Mouse (Mus musculus) neural tube, embryonic 13.5 days (tissue): ENCODE results near the gene Myo1h. TPM values are rescaled to one million over a fixed set of nuclear protein-coding genes. Genes with fewer than 3 reads are reported as not detected.

Experiments used
- ATAC-seq: fragments of 200-750 bp; cut with Nextera tagmentation; 2 replicates; pipeline ENCODE4 v1.8.0; 2017; ENCODE audit warnings: low read depth, mild to moderate bottlenecking, moderate TSS enrichment, moderate library complexity
- H3K27ac ChIP-seq: fragments of 300-500 bp; sonication (generic); replicated peaks from 2 replicates; pipeline ENCODE4 v1.5.1; 2015; ENCODE audit warnings: moderate library complexity, mild to moderate bottlenecking, inconsistent platforms
- H3K27me3 ChIP-seq: fragments of 300-500 bp; sonication (generic); 2 replicates; pipeline ENCODE4 v1.6.1; 2015; ENCODE audit warnings: mild to moderate bottlenecking, inconsistent platforms
- H3K36me3 ChIP-seq: fragments of 300-500 bp; sonication (generic); 2 replicates; pipeline ENCODE4 v1.6.1; 2015; ENCODE audit warnings: mild to moderate bottlenecking, inconsistent platforms
- H3K4me1 ChIP-seq: fragments of 300-500 bp; sonication (generic); replicated peaks from 2 replicates; pipeline ENCODE4 v1.6.1; 2015; ENCODE audit warnings: inconsistent platforms
- H3K4me2 ChIP-seq: fragments of 300-500 bp; sonication (generic); 2 replicates; pipeline ENCODE4 v1.6.1; 2015; ENCODE audit warnings: inconsistent platforms, mild to moderate bottlenecking, moderate library complexity
- H3K4me3 ChIP-seq: fragments of 300-500 bp; sonication (generic); 2 replicates; pipeline ENCODE4 v1.5.1; 2015; ENCODE audit warnings: mild to moderate bottlenecking, inconsistent platforms
- H3K9ac ChIP-seq: fragments of 300-500 bp; sonication (generic); 2 replicates; pipeline ENCODE4 v1.6.1; 2015; ENCODE audit warnings: moderate library complexity, mild to moderate bottlenecking, inconsistent platforms
- H3K9me3 ChIP-seq: fragments of 300-500 bp; sonication (generic); 2 replicates; pipeline ENCODE4 v1.6.1; 2016; ENCODE audit warnings: inconsistent platforms
- WGBS: fragments of 180-500 bp; shearing (Covaris S2); methylation state at CpG from one replicate; pipeline ENCODE4 v1.1.7; 2015; 5-methylcytosine and 5-hydroxymethylcytosine counted together
- polyA plus RNA-seq: library from polyadenylated mRNA; unstranded; fragments of >200 nt; fragmentation: Nextera tagmentation; extraction: Ambion mirVana; gene quantifications from 2 replicates; pipeline ENCODE4 v1.2.1, GENCODE M21; 2015

Myo1h gene
- polyA plus RNA-seq, 1 experiment from 2014 or later = 0.38 TPM

- Histone ChIP-seq H3K27ac (no peak overlapping the region), H3K4me3 (no peak overlapping the region), H3K4me2 (no peak overlapping the region), H3K9me3 (no peaks in the 10 kb centered on the region), H3K36me3 (peaks cover 100% of the 10 kb centered on the region), H3K4me1 (peaks cover 47% of the 10 kb centered on the region), H3K27me3 (no peaks in the 10 kb centered on the region), H3K9ac (no peak overlapping the region)
- no peak for ATAC-seq
- 86% methylated on average over 16 of the region's 16 CpGs for WGBS
Measured at GRCm38 (mm10) chr5:114368803-114369496, 80.0 kb downstream of the Myo1h start.

DNA sequence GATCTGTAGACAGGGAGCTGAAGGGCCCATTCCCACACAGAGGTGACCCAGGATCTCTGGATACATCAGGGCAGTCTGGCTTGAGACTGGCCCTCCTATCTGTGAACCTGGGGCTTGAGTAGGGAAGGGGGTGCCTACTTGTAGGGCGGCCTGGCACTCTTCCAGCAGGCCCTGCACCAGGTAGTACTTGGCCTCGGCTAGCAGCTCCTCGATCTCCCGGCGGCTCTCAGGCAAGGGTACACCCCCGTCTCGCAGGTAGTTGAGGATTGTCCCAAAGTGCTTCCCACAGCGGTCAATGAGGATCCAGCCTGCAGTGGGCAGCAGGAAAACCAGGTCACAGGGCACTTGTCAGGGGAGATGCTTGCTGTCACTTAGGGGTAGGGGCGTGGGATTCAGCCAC lies 81.0 kb downstream of the Myo1h start:
- Histone ChIP-seq H3K4me3 (no peak overlapping the region), H3K27ac (0 out of 2 replicates have a peak overlapping the region, but pooled peaks have one; percentile 20), H3K4me1 (peaks cover 56% of the 10 kb centered on the region), H3K36me3 (peaks cover 100% of the 10 kb centered on the region), H3K27me3 (no peaks in the 10 kb centered on the region), H3K4me2 (no peak overlapping the region), H3K9ac (no peak overlapping the region), H3K9me3 (no peaks in the 10 kb centered on the region)
- 90% methylated on average over 9 of the region's 9 CpGs for WGBS
- ATAC-seq = no peak

DNA sequence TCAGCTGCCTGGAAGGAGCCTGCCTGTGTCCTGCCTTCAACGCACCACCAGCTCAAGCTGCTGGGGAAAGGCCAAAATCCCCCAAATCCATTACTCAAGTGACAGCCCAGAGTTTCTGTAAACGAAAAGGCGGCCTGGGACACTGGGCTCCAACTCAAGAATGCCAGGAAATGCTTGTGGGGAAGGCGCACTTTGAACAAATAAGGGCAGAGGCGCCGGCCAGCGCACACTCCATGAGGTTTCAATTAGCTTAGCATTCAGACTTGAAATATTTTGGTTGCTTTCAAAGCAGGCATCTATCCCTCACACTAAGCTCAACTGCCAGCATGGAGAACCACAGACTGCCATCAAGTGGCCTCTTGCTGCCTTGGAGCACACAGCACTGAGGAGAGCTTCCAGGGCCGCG lies 81.4 kb downstream of the Myo1h start:
- H3K4me3 ChIP-seq = no peak overlapping the region
- peaks cover 57% of the 10 kb centered on the region for H3K4me1 ChIP-seq
- no peaks in the 10 kb centered on the region for H3K9me3 ChIP-seq
- H3K27me3 ChIP-seq = no peaks in the 10 kb centered on the region
- 69% methylated on average over 9 of the region's 9 CpGs for WGBS
- H3K9ac ChIP-seq = no peak overlapping the region
- no peak overlapping the region for H3K4me2 ChIP-seq
- no peak for ATAC-seq
- peak overlapping the region; percentile 64 for H3K27ac ChIP-seq
- H3K36me3 ChIP-seq = peaks cover 99% of the 10 kb centered on the region

DNA sequence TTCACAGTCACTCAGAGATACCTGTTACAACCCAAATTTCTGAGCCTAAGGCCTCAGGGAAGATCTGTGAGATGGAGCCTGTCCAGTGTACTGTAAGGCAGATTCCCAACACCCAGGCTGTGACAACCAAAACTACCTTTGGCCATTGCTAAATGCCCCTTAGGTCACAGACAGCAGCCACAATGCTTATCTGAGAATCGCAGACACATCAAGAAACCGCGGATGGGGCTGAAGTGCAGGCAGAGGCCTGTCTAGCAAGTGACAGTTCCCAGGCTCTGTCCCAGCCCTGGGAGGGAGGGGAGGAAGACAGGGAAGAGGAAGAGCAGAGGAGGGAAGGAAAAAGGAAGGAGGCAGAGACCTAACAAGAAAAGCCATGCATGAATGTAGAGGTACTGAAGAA lies 82.4 kb downstream of the Myo1h start:
- Histone ChIP-seq H3K4me1 (peaks cover 65% of the 10 kb centered on the region), H3K4me2 (no peak overlapping the region), H3K36me3 (peaks cover 97% of the 10 kb centered on the region), H3K9me3 (no peaks in the 10 kb centered on the region), H3K27ac (peak overlapping the region; percentile 64; the same call in 1 of the 2 replicates), H3K4me3 (no peak overlapping the region), H3K9ac (no peak overlapping the region), H3K27me3 (no peaks in the 10 kb centered on the region)
- no peak for ATAC-seq
- 81% methylated on average over 3 of the region's 3 CpGs for WGBS

- H3K36me3 ChIP-seq = peaks cover 91% of the 10 kb centered on the region
Measured at GRCm38 (mm10) chr5:114371731-114372473, 82.9 kb downstream of the Myo1h start.

GRCm38 (mm10) chr5:114372565-114372964 lies 83.6 kb downstream of the Myo1h start:
- Histone ChIP-seq H3K4me3 (no peak overlapping the region), H3K27ac (0 out of 2 replicates have a peak overlapping the region, but pooled peaks have one; percentile 18), H3K27me3 (no peaks in the 10 kb centered on the region), H3K4me1 (peaks cover 77% of the 10 kb centered on the region), H3K36me3 (peaks cover 85% of the 10 kb centered on the region), H3K4me2 (no peak overlapping the region), H3K9ac (no peak overlapping the region), H3K9me3 (no peaks in the 10 kb centered on the region)
- 24% methylated on average over 11 of the region's 11 CpGs for WGBS
- ATAC-seq = no peak

More at GRCm38 (mm10) chr5:114371731-114372473, 82.9 kb downstream of the Myo1h start:
- H3K4me1 ChIP-seq = peaks cover 70% of the 10 kb centered on the region
- H3K4me2 ChIP-seq = no peak overlapping the region
- H3K9me3 ChIP-seq = no peaks in the 10 kb centered on the region
- no peaks in the 10 kb centered on the region for H3K27me3 ChIP-seq
- H3K4me3 ChIP-seq = no peak overlapping the region
- peak overlapping the region; percentile 64; the same call in 1 of the 2 replicates for H3K27ac ChIP-seq
- H3K9ac ChIP-seq = no peak overlapping the region
- no peak for ATAC-seq
- 76% methylated on average over 25 of the region's 25 CpGs for WGBS

DNA sequence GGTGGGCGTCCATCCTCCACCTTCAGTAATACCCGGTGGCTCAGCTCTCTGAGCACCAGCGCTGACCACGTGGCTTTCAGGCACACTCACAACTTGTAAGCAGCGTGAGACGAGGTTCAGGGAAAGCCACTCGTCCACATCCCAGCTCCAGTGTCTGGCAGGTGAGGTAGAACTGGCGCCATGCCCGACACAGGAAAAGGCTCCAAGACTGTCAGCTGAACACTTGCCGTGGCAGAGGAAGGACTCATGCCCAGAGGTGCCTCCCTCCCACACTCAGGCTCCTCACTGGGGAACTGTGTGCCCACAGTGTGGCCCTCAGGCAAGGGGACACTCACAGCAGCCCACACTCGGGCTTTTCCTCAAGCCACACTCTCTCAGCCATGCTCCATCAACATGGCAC lies 84.2 kb downstream of the Myo1h start:
- H3K4me3 ChIP-seq = no peak overlapping the region

DNA sequence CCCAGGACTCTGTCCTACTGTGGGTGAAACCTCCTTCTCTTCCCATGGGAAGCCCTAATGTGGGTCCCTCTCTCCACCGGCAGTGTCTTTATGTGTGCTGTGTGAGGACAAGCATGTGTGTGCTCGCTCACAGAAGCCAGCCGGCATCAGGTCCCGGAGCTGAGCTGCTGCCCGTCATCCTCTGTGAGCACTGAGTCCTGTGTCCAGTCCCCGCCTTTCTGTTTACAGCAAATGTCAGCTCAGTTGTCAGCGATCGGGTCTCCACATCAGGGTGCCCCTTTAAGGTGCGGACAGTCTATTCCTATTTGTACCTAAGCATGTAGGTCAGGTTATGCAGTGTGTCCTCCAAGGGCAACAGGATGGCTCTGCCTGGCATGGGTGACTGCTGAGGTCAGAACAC lies 84.6 kb downstream of the Myo1h start:
- H3K36me3 ChIP-seq = peaks cover 74% of the 10 kb centered on the region
- no peak overlapping the region for H3K9ac ChIP-seq
- H3K27ac ChIP-seq = 0 out of 2 replicates have a peak overlapping the region, but pooled peaks have one; percentile 28
- no peak overlapping the region for H3K4me2 ChIP-seq
- ATAC-seq = no peak
- H3K4me1 ChIP-seq = peaks cover 87% of the 10 kb centered on the region
- H3K4me3 ChIP-seq = no peak overlapping the region
- no peaks in the 10 kb centered on the region for H3K9me3 ChIP-seq
- H3K27me3 ChIP-seq = no peaks in the 10 kb centered on the region
- WGBS = 90% methylated on average over 9 of the region's 9 CpGs

More for the DNA sequence above, 84.2 kb downstream of the Myo1h start:
- 77% methylated on average over 11 of the region's 11 CpGs for WGBS
- H3K27me3 ChIP-seq = no peaks in the 10 kb centered on the region
- no peak for ATAC-seq
- H3K9me3 ChIP-seq = no peaks in the 10 kb centered on the region
- no peak overlapping the region for H3K4me2 ChIP-seq
- peaks cover 79% of the 10 kb centered on the region for H3K36me3 ChIP-seq
- no peak overlapping the region for H3K9ac ChIP-seq
- H3K4me1 ChIP-seq = peaks cover 83% of the 10 kb centered on the region
- no peak overlapping the region for H3K27ac ChIP-seq

GRCm38 (mm10) chr5:114374409-114375213 lies 85.6 kb downstream of the Myo1h start:
- peaks cover 92% of the 10 kb centered on the region for H3K4me1 ChIP-seq
- 89% methylated on average over 23 of the region's 23 CpGs for WGBS
- no peaks in the 10 kb centered on the region for H3K27me3 ChIP-seq
- H3K36me3 ChIP-seq = peaks cover 64% of the 10 kb centered on the region
- no peak overlapping the region for H3K27ac ChIP-seq
- H3K9me3 ChIP-seq = no peaks in the 10 kb centered on the region
- H3K9ac ChIP-seq = no peak overlapping the region
- ATAC-seq = no peak
- no peak overlapping the region for H3K4me3 ChIP-seq
- H3K4me2 ChIP-seq = no peak overlapping the region

- H3K9ac ChIP-seq = peak overlapping the region; percentile 91
- no peaks in the 10 kb centered on the region for H3K27me3 ChIP-seq
- H3K4me3 ChIP-seq = peak overlapping the region; percentile 71; the same call in 1 of the 2 replicates
- peak overlapping the region; percentile 91 for H3K4me2 ChIP-seq
- no peaks in the 10 kb centered on the region for H3K9me3 ChIP-seq
- no peak overlapping the region for H3K27ac ChIP-seq
- H3K36me3 ChIP-seq = peaks cover 27% of the 10 kb centered on the region
- ATAC-seq = no peak
- peaks cover 77% of the 10 kb centered on the region for H3K4me1 ChIP-seq
- WGBS = 74% methylated on average over 10 of the region's 10 CpGs
Measured at GRCm38 (mm10) chr5:114378177-114378920, 89.4 kb downstream of the Myo1h start.

GRCm38 (mm10) chr5:114378936-114379335 lies 90.0 kb downstream of the Myo1h start:
- no peaks in the 10 kb centered on the region for H3K9me3 ChIP-seq
- H3K9ac ChIP-seq = peak overlapping the region; percentile 91
- WGBS = 60% methylated on average over 6 of the region's 6 CpGs
- H3K27ac ChIP-seq = no peak overlapping the region
- peaks cover 74% of the 10 kb centered on the region for H3K4me1 ChIP-seq
- peak overlapping the region; percentile 71 for H3K4me3 ChIP-seq
- H3K36me3 ChIP-seq = peaks cover 21% of the 10 kb centered on the region
- peak overlapping the region; percentile 91 for H3K4me2 ChIP-seq
- ATAC-seq = no peak
- no peaks in the 10 kb centered on the region for H3K27me3 ChIP-seq
